Mouse (Mus musculus): ENCODE data around the gene Ap1b1. TPM values are rescaled to one million over a fixed set of nuclear protein-coding genes. Genes with fewer than 3 reads are reported as not detected.

The Ap1b1 gene
- total and polyA plus RNA-seq, 2 experiments from 2014 or later = 29.6 to 39.0 TPM

DNA sequence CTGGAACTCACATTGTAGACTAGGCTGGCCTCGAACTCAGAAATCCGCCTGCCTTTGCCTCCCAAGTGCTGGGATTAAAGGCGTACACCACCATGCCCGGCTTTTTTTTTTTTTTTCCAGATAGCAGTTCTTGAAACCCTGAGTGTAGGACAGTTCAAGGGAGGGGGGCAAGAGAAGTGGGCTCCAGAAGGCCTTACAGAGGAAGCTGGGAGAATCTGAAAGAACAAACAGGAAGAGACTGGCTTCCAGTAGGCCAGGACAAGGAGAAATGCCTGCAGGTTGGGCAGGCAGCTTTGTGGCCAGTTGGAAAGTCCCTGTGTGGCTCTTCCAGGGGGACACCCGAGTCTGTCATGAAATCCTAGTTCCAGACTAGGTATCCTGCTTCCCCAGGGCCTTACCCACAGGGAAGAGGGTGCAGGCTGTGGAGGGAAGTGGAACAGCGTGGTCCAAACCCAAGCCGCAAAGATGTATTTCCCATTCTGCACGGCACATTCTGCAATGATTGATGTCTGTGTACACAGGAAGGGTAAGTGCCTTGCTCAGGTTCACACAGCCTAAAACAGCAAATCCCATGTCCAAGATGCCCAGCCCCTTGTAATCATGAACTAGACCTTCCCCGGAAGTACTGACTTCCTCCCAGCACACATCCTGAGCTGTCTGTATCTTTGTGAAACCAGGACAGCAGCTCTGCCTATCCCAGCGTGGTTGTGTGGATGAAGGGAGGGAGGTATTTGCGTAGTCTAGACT, 12.1 kb upstream of the Ap1b1 start:
- no peak for TF ChIP-seq EP300 (IDR thresholded peaks at IDR 0.05; ENCODE audit: low read depth)
- no peak for TF ChIP-seq CTCF (IDR thresholded peaks at IDR 0.05; ENCODE audit: low read depth)
- H3K4me2 ChIP-seq (ENCODE audit: low read depth, low read length) = no peak overlapping the region
- WGBS = 55% methylated on average over 11 of the region's 11 CpGs
- no peaks in the 10 kb centered on the region for H3K36me3 ChIP-seq (replicated peaks; ENCODE audit: control insufficient read depth, insufficient read depth, low read length)
- ATAC-seq (ENCODE audit: insufficient read depth, low read depth) (0 out of 2 replicates have a peak, but pooled peaks have one; percentile 8), DNase-seq (ENCODE audit: low spot score) (no peak)
- H3K4me3 ChIP-seq (ENCODE audit: low read depth, low read length) = no peak overlapping the region
- H3K9me3 ChIP-seq (replicated peaks; ENCODE audit: control insufficient read depth, low read length) = no peaks in the 10 kb centered on the region
- H3K4me1 ChIP-seq (ENCODE audit: control insufficient read depth, insufficient read depth) = no peaks in the 10 kb centered on the region
- H3K9ac ChIP-seq (replicated peaks; ENCODE audit: low read depth, low read length) = no peak overlapping the region
- peak overlapping the region; percentile 59 for H3K27ac ChIP-seq (ENCODE audit: low read depth)
- H3K27me3 ChIP-seq (ENCODE audit: control insufficient read depth, insufficient read depth, low read length) = no peaks in the 10 kb centered on the region

DNA sequence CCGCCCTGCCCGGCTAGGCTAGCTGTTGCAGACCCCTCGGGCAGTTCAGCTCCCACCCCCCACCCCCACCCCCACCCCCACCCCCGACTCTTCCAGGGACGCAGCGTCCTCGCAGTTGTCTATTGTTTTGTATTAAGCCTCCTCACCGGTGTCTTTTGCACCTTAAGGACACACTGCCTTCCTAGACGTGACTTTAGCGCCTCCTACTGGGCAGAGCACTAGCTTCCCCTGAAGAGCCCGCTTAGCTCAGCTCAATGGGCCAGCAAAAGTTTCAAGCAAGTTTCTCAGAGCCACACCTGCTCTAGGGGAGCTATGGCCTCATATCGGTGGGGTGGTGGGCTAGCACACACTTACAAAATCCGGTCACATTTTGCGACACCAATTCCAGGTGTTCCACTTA, 11.0 kb upstream of the Ap1b1 start:
- Histone ChIP-seq H3K4me1 (ENCODE audit: control insufficient read depth, insufficient read depth) (no peaks in the 10 kb centered on the region), H3K4me3 (ENCODE audit: low read depth, low read length) (no peak overlapping the region)

DNA sequence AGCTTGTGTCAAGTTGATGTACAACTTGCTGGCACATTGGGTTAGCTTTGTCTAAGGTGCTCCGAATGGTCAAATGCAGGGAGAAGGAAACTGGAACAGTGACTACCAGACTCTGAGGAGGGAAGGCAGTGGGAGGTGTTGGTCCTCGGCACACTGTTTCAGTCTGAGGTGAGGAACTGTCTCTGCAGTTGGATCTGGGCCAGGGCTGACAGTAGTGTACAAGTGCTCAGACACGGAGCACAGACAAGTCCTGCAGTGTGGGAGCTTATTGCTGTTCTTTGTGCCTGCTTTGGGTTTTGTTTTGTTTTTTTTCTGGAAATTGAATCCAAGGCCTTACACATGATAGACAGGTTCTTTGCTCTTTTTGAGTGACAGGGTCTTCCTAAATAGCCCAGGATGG, 3.6 kb upstream of the Ap1b1 start:
- peaks cover 6% of the 10 kb centered on the region for H3K4me1 ChIP-seq (ENCODE audit: control insufficient read depth, insufficient read depth)
- no peak for ATAC-seq (ENCODE audit: insufficient read depth, low read depth)
- no peak for DNase-seq (ENCODE audit: low spot score)
- H3K4me2 ChIP-seq (ENCODE audit: low read depth, low read length) = no peak overlapping the region
- no peaks in the 10 kb centered on the region for H3K36me3 ChIP-seq (replicated peaks; ENCODE audit: control insufficient read depth, insufficient read depth, low read length)
- no peaks in the 10 kb centered on the region for H3K9me3 ChIP-seq (replicated peaks; ENCODE audit: control insufficient read depth, low read length)
- no peak overlapping the region for H3K9ac ChIP-seq (replicated peaks; ENCODE audit: low read depth, low read length)
- no peak for TF ChIP-seq CTCF (IDR thresholded peaks at IDR 0.05; ENCODE audit: low read depth)
- no peak overlapping the region for H3K4me3 ChIP-seq (ENCODE audit: low read depth, low read length)
- H3K27ac ChIP-seq (ENCODE audit: low read depth) = no peak overlapping the region
- 32% methylated on average over 3 of the region's 3 CpGs for WGBS
- H3K27me3 ChIP-seq (ENCODE audit: control insufficient read depth, insufficient read depth, low read length) = no peaks in the 10 kb centered on the region

More for the DNA sequence above, 11.0 kb upstream of the Ap1b1 start:
- H3K27me3 ChIP-seq (ENCODE audit: control insufficient read depth, insufficient read depth, low read length) = no peaks in the 10 kb centered on the region
- TF ChIP-seq EP300 (IDR thresholded peaks at IDR 0.05; ENCODE audit: low read depth) (no peak), CTCF (IDR thresholded peaks at IDR 0.05; ENCODE audit: low read depth) (peak; percentile 85)
- 8% methylated on average over 14 of the region's 14 CpGs for WGBS
- H3K9ac ChIP-seq (replicated peaks; ENCODE audit: low read depth, low read length) = no peak overlapping the region
- no peaks in the 10 kb centered on the region for H3K36me3 ChIP-seq (replicated peaks; ENCODE audit: control insufficient read depth, insufficient read depth, low read length)
- ATAC-seq (ENCODE audit: insufficient read depth, low read depth) (peak; percentile 51; the same call in 1 of the 2 replicates), DNase-seq (ENCODE audit: low spot score) (peak; percentile 68)
- H3K4me2 ChIP-seq (ENCODE audit: low read depth, low read length) = no peak overlapping the region
- H3K9me3 ChIP-seq (replicated peaks; ENCODE audit: control insufficient read depth, low read length) = no peaks in the 10 kb centered on the region
- H3K27ac ChIP-seq (ENCODE audit: low read depth) = no peak overlapping the region

DNA sequence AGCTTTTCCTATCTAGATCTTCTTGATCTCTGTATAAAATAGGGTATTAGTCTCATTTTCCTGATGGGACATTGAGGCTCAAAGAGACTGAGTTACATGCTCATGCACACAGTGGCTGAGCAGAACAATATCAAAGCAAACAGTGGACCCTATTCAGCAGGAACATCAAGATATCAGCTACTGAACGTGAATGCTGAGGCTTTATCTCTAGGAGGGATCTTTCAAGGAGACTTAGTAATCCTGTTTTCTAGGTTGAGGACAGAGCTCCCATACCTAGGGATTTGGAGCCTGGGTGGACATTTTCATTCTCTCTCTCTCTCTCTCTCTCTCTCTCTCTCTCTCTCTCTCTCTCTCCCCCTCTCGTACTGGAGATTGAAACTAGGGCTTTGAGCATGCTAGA, 3.1 kb upstream of the Ap1b1 start:
- H3K4me1 ChIP-seq (ENCODE audit: control insufficient read depth, insufficient read depth) = peaks cover 6% of the 10 kb centered on the region
- WGBS = 64% methylated on average over 2 of the region's 2 CpGs
- H3K27me3 ChIP-seq (ENCODE audit: control insufficient read depth, insufficient read depth, low read length) = no peaks in the 10 kb centered on the region
- ATAC-seq (ENCODE audit: insufficient read depth, low read depth) (no peak), DNase-seq (ENCODE audit: low spot score) (no peak)
- H3K9ac ChIP-seq (replicated peaks; ENCODE audit: low read depth, low read length) = no peak overlapping the region
- TF ChIP-seq CTCF (IDR thresholded peaks at IDR 0.05; ENCODE audit: low read depth) (no peak), EP300 (IDR thresholded peaks at IDR 0.05; ENCODE audit: low read depth) (no peak)
- no peak overlapping the region for H3K27ac ChIP-seq (ENCODE audit: low read depth)
- H3K36me3 ChIP-seq (replicated peaks; ENCODE audit: control insufficient read depth, insufficient read depth, low read length) = no peaks in the 10 kb centered on the region
- no peak overlapping the region for H3K4me2 ChIP-seq (ENCODE audit: low read depth, low read length)
- H3K9me3 ChIP-seq (replicated peaks; ENCODE audit: control insufficient read depth, low read length) = no peaks in the 10 kb centered on the region
- H3K4me3 ChIP-seq (ENCODE audit: low read depth, low read length) = no peak overlapping the region

DNA sequence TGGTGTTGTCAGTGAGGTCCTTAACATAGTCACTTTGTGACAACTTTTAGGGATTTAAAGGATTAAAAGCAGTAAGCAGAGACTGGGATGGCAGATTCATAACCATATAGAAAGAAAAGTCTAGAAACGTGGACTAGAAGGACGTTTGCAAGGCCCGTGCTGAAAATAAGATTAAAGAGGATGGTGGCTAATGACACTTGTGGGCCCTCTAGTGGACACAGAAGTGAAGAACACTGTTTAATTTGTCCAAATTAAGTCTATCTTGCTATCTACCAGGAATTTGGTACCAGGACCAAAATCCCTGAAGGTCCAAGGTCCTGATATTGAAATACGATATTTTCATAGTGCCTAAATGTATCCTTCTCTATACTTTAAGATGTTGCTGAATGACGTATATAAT, 2.4 kb upstream of the Ap1b1 start:
- Histone ChIP-seq H3K4me3 (ENCODE audit: low read depth, low read length) (no peak overlapping the region), H3K36me3 (replicated peaks; ENCODE audit: control insufficient read depth, insufficient read depth, low read length) (no peaks in the 10 kb centered on the region), H3K27ac (ENCODE audit: low read depth) (0 out of 2 replicates have a peak overlapping the region, but pooled peaks have one; percentile 18), H3K4me2 (ENCODE audit: low read depth, low read length) (peak overlapping the region; percentile 24; the same call in 1 of the 2 replicates), H3K4me1 (ENCODE audit: control insufficient read depth, insufficient read depth) (peaks cover 6% of the 10 kb centered on the region), H3K9me3 (replicated peaks; ENCODE audit: control insufficient read depth, low read length) (no peaks in the 10 kb centered on the region), H3K27me3 (ENCODE audit: control insufficient read depth, insufficient read depth, low read length) (no peaks in the 10 kb centered on the region), H3K9ac (replicated peaks; ENCODE audit: low read depth, low read length) (no peak overlapping the region)
- no peak for TF ChIP-seq EP300 (IDR thresholded peaks at IDR 0.05; ENCODE audit: low read depth)
- TF ChIP-seq CTCF (IDR thresholded peaks at IDR 0.05; ENCODE audit: low read depth) = peak; percentile 68
- under 1% methylated on average over 5 of the region's 5 CpGs for WGBS
- ATAC-seq (ENCODE audit: insufficient read depth, low read depth) (no peak), DNase-seq (ENCODE audit: low spot score) (peak; percentile 56)

DNA sequence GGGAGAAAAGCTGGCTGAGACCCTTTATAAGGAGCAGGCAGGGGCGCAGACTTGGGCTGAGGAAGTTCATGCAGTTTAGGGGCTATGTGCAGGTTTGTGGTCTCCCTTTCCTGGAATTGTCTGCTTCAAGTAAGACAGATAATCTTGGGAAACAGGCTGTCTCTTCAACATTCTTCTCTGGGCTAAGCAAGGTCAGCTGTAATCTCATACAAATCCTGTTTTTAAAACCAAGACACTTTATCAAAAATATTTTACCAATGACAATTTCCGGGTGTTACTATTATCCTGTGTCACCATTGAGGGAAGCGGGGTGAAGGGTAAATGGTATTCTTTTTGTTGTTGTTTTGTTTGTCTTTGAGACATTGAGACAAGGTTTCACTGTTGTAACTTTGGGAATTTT, 1.8 kb upstream of the Ap1b1 start:
- Histone ChIP-seq H3K4me2 (ENCODE audit: low read depth, low read length) (no peak overlapping the region), H3K36me3 (replicated peaks; ENCODE audit: control insufficient read depth, insufficient read depth, low read length) (no peaks in the 10 kb centered on the region), H3K4me1 (ENCODE audit: control insufficient read depth, insufficient read depth) (peaks cover 6% of the 10 kb centered on the region), H3K27me3 (ENCODE audit: control insufficient read depth, insufficient read depth, low read length) (no peaks in the 10 kb centered on the region), H3K27ac (ENCODE audit: low read depth) (peak overlapping the region; percentile 18; the same call in 1 of the 2 replicates), H3K9ac (replicated peaks; ENCODE audit: low read depth, low read length) (no peak overlapping the region), H3K9me3 (replicated peaks; ENCODE audit: control insufficient read depth, low read length) (no peaks in the 10 kb centered on the region), H3K4me3 (ENCODE audit: low read depth, low read length) (no peak overlapping the region)
- TF ChIP-seq EP300 (IDR thresholded peaks at IDR 0.05; ENCODE audit: low read depth) = no peak
- no peak for TF ChIP-seq CTCF (IDR thresholded peaks at IDR 0.05; ENCODE audit: low read depth)
- ATAC-seq (ENCODE audit: insufficient read depth, low read depth) (no peak), DNase-seq (ENCODE audit: low spot score) (no peak)
- 59% methylated on average over 3 of the region's 3 CpGs for WGBS
